Mouse (Mus musculus): ENCODE measurements around the gene Ssr2. TPM values are rescaled to one million over a fixed set of nuclear protein-coding genes. Genes with fewer than 3 reads are reported as not detected.
A peak's percentile ranks its signal among the peaks of the same experiment; 100 is the strongest.

The Ssr2 gene
- polyA plus RNA-seq (2015; fragmentation: Nextera tagmentation; extraction: Ambion mirVana), result 339 and 359 TPM in 2 replicates

GRCm38 (mm10) chr3:88575540-88575939 is at the start of gene Ssr2:
Ssr2 (plus strand) TSS chr3:88575876.
- no peaks in the 10 kb centered on the region for H3K27me3 ChIP-seq (replicated peaks)
- no peak within 1 kb of the TSS for H3K27ac ChIP-seq
- ATAC-seq (ENCODE audit: insufficient read depth, low FRiP score, low read depth), result no peak
- H3K4me3 ChIP-seq (replicated peaks), result no peak within 1 kb of the TSS
- no peak within 1 kb of the TSS for H3K9ac ChIP-seq
- H3K36me3 ChIP-seq, result no peaks in the 10 kb centered on the region
- H3K9me3 ChIP-seq, result no peaks in the 10 kb centered on the region
- peaks cover 5% of the 10 kb centered on the region; the same call in 1 of the 2 replicates for H3K4me1 ChIP-seq
- H3K4me2 ChIP-seq, result no peak within 1 kb of the TSS
- 86% methylated on average over 3 of the region's 3 CpGs for WGBS

GRCm38 (mm10) chr3:88526157-88527131 is 49.2 kb upstream of the Ssr2 start:
- Histone ChIP-seq H3K4me3 (replicated peaks) (no peak overlapping the region), H3K9ac (no peak overlapping the region), H3K27me3 (replicated peaks) (no peaks in the 10 kb centered on the region), H3K36me3 (0 out of 2 replicates have a peak, but pooled peaks cover 5% of the 10 kb centered on the region), H3K4me1 (peaks cover 35% of the 10 kb centered on the region), H3K9me3 (no peaks in the 10 kb centered on the region), H3K4me2 (no peak overlapping the region; the same call in 1 of the 2 replicates), H3K27ac (no peak overlapping the region)
- ATAC-seq (ENCODE audit: insufficient read depth, low FRiP score, low read depth), result peak; percentile 77
- WGBS, result 32% methylated on average over 17 of the region's 17 CpGs

GRCm38 (mm10) chr3:88527565-88527964 is 48.1 kb upstream of the Ssr2 start:
- H3K36me3 ChIP-seq, result 0 out of 2 replicates have a peak, but pooled peaks cover 5% of the 10 kb centered on the region
- no peaks in the 10 kb centered on the region for H3K9me3 ChIP-seq
- no peaks in the 10 kb centered on the region for H3K27me3 ChIP-seq (replicated peaks)
- peak overlapping the region; percentile 16; the same call in 1 of the 2 replicates for H3K4me2 ChIP-seq
- no peak for ATAC-seq (ENCODE audit: insufficient read depth, low FRiP score, low read depth)
- H3K27ac ChIP-seq, result peak overlapping the region; percentile 59
- peak overlapping the region; percentile 16; the same call in 1 of the 2 replicates for H3K9ac ChIP-seq
- H3K4me1 ChIP-seq, result peaks cover 35% of the 10 kb centered on the region
- WGBS, result 46% methylated on average over 8 of the region's 8 CpGs
- no peak overlapping the region for H3K4me3 ChIP-seq (replicated peaks)

DNA sequence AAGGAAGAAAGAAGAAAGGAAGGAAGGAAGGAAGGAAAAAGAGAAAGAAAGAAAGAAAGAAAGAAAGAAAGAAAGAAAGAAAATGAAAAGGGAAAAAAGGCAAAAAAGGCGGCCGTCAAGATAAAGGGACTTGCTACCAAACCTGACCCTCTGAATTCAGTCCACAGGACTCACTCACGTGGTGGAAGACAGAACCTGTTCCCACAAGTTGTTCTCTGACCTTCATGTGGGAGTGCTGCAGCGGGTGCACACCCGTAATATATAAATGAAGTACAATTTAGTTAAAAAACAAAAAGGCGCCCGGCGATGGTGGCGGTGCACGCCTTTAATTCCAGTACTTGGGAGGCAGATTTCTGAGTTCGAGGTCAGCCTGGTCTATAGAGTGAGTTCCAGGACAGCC is 47.0 kb upstream of the Ssr2 start:
- Histone ChIP-seq H3K9me3 (no peaks in the 10 kb centered on the region), H3K9ac (no peak overlapping the region), H3K27me3 (replicated peaks) (no peaks in the 10 kb centered on the region), H3K27ac (no peak overlapping the region), H3K4me3 (replicated peaks) (no peak overlapping the region), H3K4me1 (peaks cover 38% of the 10 kb centered on the region), H3K4me2 (no peak overlapping the region), H3K36me3 (no peaks in the 10 kb centered on the region)
- ATAC-seq (ENCODE audit: insufficient read depth, low FRiP score, low read depth), result no peak
- 78% methylated on average over 11 of the region's 11 CpGs for WGBS

DNA sequence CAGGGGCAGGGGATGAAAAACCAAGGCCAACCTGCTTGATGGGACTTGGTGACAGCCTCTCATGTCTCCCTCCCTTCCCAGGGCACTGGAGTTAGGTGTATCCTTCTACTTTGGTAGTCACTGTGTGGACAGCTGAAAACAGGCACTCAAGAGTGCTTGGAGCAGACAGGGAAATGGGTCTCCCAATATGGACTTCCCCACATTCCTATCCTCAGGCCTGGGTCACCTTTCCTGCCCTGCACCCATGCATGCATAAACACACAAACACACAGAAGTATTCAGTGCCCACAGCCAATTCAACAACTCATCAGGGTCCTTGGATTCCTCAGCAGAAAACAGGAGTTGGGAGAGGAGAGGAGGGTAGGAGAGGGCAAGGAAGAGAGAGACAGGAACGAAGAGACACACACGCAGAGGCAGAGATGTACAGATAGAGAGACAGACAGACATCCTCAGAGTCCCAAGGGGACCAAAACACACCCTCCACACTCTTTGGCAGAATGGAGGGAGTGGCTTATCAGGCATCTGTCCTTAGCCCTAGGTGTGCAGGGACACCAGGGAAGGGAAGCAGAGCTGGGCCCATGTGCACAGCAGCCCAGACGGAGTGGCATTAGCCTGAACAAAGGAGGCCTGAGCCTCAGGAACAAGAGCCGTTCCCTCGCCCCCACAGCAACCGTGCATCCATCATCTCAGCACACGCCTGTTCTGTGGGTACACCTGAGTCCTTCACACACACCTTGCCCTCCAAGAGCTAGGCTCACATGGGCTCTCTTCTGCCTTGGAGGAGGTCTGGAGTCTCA is 46.3 kb upstream of the Ssr2 start:
- H3K4me1 ChIP-seq, result peaks cover 45% of the 10 kb centered on the region
- no peaks in the 10 kb centered on the region for H3K27me3 ChIP-seq (replicated peaks)
- H3K9me3 ChIP-seq, result no peaks in the 10 kb centered on the region
- peak overlapping the region; percentile 73 for H3K4me2 ChIP-seq
- H3K4me3 ChIP-seq (replicated peaks), result peak overlapping the region; percentile 90
- no peak overlapping the region for H3K9ac ChIP-seq
- no peak for ATAC-seq (ENCODE audit: insufficient read depth, low FRiP score, low read depth)
- WGBS, result 44% methylated on average over 7 of the region's 7 CpGs
- peak overlapping the region; percentile 21; the same call in 1 of the 2 replicates for H3K27ac ChIP-seq
- no peaks in the 10 kb centered on the region for H3K36me3 ChIP-seq

DNA sequence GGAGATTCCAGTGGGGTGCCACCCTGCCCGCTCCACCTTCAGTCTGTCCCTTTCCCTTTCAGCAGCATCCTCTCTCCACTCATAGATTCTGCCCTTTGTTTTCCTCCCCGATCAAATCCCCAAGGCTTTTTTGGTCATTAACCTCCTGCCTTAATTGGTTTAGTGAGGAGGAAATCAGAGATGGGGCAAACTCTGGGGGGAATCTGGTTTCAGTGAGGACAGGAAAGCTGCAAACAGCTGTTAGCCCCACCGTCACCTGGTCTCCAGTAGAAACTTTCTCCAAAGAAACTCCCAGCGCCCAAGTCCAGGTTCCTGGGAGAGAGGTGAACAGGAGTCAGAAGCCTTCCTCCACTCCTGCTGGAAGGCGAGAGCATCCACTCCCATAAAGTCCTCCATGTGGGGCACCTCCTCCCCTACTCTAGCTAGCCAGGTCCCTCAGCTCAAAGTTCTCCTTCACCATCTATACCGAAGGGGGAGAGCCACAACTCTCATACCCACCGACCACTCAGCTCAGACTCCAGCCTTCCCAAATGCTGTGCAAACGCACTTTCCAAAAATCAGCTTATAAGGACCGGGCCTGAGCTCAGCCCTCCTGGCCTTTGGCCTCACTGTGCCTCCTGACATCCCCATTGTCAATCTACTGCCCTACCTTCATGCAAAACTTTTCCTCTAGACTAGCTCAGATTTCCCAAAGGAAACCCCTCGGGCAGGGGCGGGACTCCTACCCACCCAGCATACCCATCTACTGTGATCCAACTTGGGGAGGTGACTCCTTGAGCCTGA is 45.4 kb upstream of the Ssr2 start:
- peak overlapping the region; percentile 73 for H3K4me2 ChIP-seq
- peak overlapping the region; percentile 94 for H3K27ac ChIP-seq
- no peaks in the 10 kb centered on the region for H3K9me3 ChIP-seq
- whole genome bisulfite sequencing, result 12% methylated on average over 11 of the region's 11 CpGs
- H3K36me3 ChIP-seq, result no peaks in the 10 kb centered on the region
- H3K27me3 ChIP-seq (replicated peaks), result no peaks in the 10 kb centered on the region
- peaks cover 54% of the 10 kb centered on the region for H3K4me1 ChIP-seq
- peak overlapping the region; percentile 19; the same call in 1 of the 2 replicates for H3K9ac ChIP-seq
- peak overlapping the region; percentile 90 for H3K4me3 ChIP-seq (replicated peaks)
- no peak for ATAC-seq (ENCODE audit: insufficient read depth, low FRiP score, low read depth)

GRCm38 (mm10) chr3:88531348-88532298 is 44.1 kb upstream of the Ssr2 start:
- ATAC-seq (ENCODE audit: insufficient read depth, low FRiP score, low read depth), result peak; percentile 78
- Histone ChIP-seq H3K4me2 (peak overlapping the region; percentile 73), H3K27me3 (replicated peaks) (no peaks in the 10 kb centered on the region), H3K4me3 (replicated peaks) (peak overlapping the region; percentile 90), H3K36me3 (no peaks in the 10 kb centered on the region), H3K27ac (peak overlapping the region; percentile 94), H3K9me3 (no peaks in the 10 kb centered on the region), H3K4me1 (peaks cover 62% of the 10 kb centered on the region), H3K9ac (peak overlapping the region; percentile 87)
- WGBS, result under 1% methylated on average over 61 of the region's 63 CpGs

GRCm38 (mm10) chr3:88532299-88532674 is 43.4 kb upstream of the Ssr2 start, which contains the start of gene Mex3a:
Mex3a (plus strand) TSS chr3:88532395.
- Histone ChIP-seq H3K9me3 (no peaks in the 10 kb centered on the region), H3K4me2 (peak within 1 kb of the TSS; percentile 73), H3K36me3 (peaks cover 4% of the 10 kb centered on the region; the same call in 1 of the 2 replicates), H3K9ac (peak within 1 kb of the TSS; percentile 87), H3K4me3 (replicated peaks) (peak within 1 kb of the TSS; percentile 90), H3K27me3 (replicated peaks) (no peaks in the 10 kb centered on the region), H3K4me1 (peaks cover 68% of the 10 kb centered on the region), H3K27ac (peak within 1 kb of the TSS; percentile 94)
- no peak for ATAC-seq (ENCODE audit: insufficient read depth, low FRiP score, low read depth)
- WGBS, result 0% methylated on average over 13 of the region's 31 CpGs

DNA sequence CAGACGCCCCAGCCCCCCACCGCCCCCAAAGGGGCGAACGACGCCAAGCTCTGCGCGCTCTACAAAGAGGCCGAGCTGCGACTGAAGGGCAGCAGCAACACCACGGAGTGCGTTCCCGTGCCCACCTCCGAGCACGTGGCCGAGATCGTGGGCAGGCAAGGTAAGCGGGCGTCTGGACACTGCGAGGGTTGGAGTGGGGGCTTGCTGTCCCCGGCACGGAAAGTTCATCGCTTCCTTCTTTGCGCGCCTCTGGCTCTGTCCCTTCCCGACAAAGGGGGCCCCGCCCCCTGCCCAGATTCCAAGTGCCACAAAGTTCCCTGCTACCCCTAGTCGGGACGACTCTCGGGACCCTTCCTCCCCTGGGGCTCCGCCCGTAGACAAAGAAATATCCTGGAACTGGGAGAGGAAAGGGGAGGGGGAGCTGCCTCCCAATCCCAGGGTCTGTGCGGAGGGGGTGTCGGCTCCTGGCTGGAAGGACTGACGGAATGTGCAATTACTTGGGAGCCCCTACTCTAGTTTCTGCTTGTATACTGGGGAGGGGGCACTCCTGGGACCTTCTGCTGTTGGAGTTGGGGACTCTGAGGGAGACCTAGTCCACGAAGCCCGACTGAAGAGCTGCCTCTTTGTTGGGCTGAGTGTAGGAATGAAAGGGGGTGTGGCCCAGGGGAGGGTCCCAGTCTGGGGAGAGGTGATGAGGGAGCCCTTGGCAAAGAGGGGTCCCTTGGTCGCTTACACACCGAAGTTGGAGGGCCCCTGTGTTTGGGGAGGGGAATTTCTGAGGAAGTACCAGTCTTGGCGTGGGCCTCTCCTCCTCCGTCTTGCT is 42.8 kb upstream of the Ssr2 start:
- no peaks in the 10 kb centered on the region for H3K27me3 ChIP-seq (replicated peaks)
- peak overlapping the region; percentile 94 for H3K27ac ChIP-seq
- ATAC-seq (ENCODE audit: insufficient read depth, low FRiP score, low read depth), result peak; percentile 11
- peak overlapping the region; percentile 73 for H3K4me2 ChIP-seq
- H3K9me3 ChIP-seq, result no peaks in the 10 kb centered on the region
- WGBS, result under 1% methylated on average over 39 of the region's 40 CpGs
- peaks cover 8% of the 10 kb centered on the region for H3K36me3 ChIP-seq
- peak overlapping the region; percentile 90 for H3K4me3 ChIP-seq (replicated peaks)
- peak overlapping the region; percentile 87 for H3K9ac ChIP-seq
- H3K4me1 ChIP-seq, result peaks cover 68% of the 10 kb centered on the region

DNA sequence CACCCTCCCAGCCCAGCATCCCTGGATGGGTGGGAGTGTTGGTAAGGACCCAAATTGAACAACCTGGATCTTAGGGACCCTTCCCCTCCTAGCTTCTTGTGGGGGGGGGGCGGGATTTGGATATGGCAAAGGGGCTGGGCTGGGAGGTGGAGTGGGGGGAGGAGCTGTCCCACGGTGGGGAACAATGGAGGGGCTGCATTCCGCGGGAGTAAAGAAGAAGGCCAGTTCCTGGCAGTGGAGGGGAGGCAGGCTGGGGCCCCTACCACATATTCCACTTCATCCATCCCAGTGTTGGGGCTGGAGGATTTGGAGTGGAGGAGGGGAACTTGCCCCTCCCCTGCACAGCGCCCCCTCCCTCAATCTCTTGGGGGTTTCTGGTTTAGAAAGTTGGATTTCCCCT is 42.0 kb upstream of the Ssr2 start:
- Histone ChIP-seq H3K9me3 (no peaks in the 10 kb centered on the region), H3K4me2 (peak overlapping the region; percentile 73), H3K27me3 (replicated peaks) (no peaks in the 10 kb centered on the region), H3K36me3 (peaks cover 16% of the 10 kb centered on the region), H3K27ac (peak overlapping the region; percentile 94), H3K9ac (peak overlapping the region; percentile 87), H3K4me3 (replicated peaks) (peak overlapping the region; percentile 90), H3K4me1 (peaks cover 71% of the 10 kb centered on the region)
- WGBS, result 2% methylated on average over 4 of the region's 5 CpGs
- ATAC-seq (ENCODE audit: insufficient read depth, low FRiP score, low read depth), result no peak
